Mouse (Mus musculus): Measurements from ENCODE around the gene Kirrel3. TPM values are rescaled to one million over a fixed set of nuclear protein-coding genes. Genes with fewer than 3 reads are reported as not detected.

Gene Kirrel3
- total RNA-seq, 2 experiments from 2014 or later = 0.61 to 0.77 TPM

GRCm38 (mm10) chr9:34483236-34483635 lies 2.5 kb upstream of the Kirrel3 start:
- H3K4me3 ChIP-seq = no peak overlapping the region
- DNase-seq = no peak
- no peak overlapping the region for H3K27ac ChIP-seq
- TF ChIP-seq CTCF (IDR thresholded peaks at IDR 0.05) = no peak
- intact Hi-C loops (cut with DNase I) = no loop called here

DNA sequence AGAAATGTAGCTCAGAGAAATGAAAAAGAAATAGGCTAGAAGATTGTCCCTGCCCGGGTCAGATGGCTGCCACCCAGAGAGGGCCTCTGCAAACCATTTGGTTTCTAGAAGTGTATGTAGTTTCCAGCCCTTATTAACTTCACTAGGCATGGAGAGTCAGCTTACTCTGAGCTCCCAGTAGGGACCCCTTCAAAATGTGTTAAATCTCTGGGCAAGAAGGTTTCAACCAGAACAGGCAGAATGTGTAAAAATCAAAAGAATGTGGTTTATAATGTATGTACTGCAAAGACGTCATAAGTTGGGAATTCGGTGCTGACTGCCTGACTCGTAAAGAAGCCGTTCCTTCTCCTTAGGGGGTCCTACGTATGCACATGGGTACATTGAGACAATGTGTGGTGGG lies 1.0 kb upstream of the Kirrel3 start:
- no peak for TF ChIP-seq CTCF (IDR thresholded peaks at IDR 0.05)
- intact Hi-C loops (cut with DNase I) = no loop called here
- Histone ChIP-seq H3K27ac (no peak overlapping the region), H3K4me3 (no peak overlapping the region)
- no peak for DNase-seq

DNA sequence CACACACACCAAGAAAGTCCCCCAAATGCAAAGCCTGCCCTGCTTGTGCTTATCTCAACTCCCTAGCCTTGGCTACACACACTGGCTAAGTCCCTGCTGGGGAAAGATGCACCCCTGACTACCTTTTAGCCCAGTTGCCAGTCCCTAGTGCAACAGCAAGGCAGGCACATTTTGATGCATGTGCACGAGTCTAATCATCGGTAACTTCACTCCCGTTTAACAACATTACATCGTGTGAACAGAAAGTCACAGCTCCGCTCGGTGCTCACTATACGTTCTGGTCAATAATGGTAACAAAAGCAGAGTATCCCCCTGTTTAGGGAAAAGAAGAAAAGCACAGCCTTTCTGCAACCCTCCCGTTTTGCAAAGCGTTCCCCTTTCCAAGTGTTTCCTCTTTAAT lies 2.6 kb downstream of the Kirrel3 start:
- TF ChIP-seq CTCF (IDR thresholded peaks at IDR 0.05) = no peak
- Histone ChIP-seq H3K4me3 (peak overlapping the region; percentile 75), H3K27ac (no peak overlapping the region; the same call in 1 of the 2 replicates)
- DNase-seq = no peak
- intact Hi-C loops (cut with DNase I) = no loop called here

DNA sequence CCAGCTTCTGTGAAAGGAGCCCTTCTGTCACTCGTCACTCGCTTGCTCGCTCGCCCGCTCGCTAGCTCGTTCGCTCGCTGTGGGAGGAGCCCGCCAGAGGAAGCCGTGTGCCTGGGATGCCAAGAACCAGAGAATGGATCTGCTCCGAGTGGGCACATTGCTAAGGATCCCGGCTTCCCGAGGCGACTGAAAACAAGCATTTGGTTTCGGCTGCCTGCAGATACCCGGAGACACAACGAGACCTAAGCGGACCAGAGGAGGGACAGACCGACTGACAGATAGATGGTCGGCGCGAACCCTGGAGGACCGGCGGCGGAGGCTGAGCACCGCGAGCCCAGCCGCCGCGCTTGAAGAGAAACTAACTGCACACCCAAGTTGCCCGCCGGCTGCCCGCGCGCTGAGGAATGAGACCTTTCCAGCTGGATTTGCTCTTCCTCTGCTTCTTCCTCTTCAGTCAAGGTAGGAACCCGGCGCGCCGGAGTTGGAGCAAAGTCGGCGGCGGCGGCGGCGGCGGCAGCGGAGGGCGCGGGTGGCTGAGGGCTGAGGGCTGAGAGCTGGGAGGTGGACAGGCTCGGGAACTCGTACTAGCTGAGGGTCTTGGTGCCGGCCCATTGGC lies 3.1 kb downstream of the Kirrel3 start:
- Histone ChIP-seq H3K4me3 (peak overlapping the region; percentile 75), H3K27ac (peak overlapping the region; percentile 46; the same call in 1 of the 2 replicates)
- intact Hi-C loops (cut with DNase I) = no loop called here
- TF ChIP-seq CTCF (IDR thresholded peaks at IDR 0.05) = no peak
- DNase-seq = peak; percentile 50

DNA sequence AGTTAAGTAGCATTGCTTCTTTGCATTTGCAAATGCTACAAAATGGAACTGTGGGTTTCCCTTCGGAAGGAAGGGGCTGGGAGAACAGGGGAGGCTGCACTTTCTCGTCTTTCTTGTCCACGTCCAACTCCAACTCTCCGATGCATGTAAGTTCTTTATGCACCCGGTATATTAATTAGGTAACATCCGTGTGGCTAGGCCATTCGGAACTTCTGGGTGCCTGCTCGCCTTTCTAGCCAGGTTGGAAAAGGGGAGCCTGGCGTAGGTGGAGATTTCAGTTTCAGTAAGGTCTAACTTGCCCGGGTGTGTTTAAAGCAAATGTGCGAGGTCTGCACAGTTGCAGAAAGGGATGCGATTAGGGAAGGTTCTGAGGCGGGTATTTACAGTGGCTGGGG lies 3.6 kb downstream of the Kirrel3 start:
- peak overlapping the region; percentile 46; the same call in 1 of the 2 replicates for H3K27ac ChIP-seq
- no peak for TF ChIP-seq CTCF (IDR thresholded peaks at IDR 0.05)
- DNase-seq = no peak
- H3K4me3 ChIP-seq = peak overlapping the region; percentile 75
- intact Hi-C loops (cut with DNase I) = no loop called here

- TF ChIP-seq CTCF (IDR thresholded peaks at IDR 0.05) = no peak
- DNase-seq = no peak
- H3K27ac ChIP-seq = no peak overlapping the region
- H3K4me3 ChIP-seq = peak overlapping the region; percentile 75
- intact Hi-C loops (cut with DNase I) = loop anchor here (10.0 kb wide), 2 partner anchors 465 to 675 kb away; no protein-coding TSS in a partner anchor
Observed at GRCm38 (mm10) chr9:34489760-34490159, 4.1 kb downstream of the Kirrel3 start.

DNA sequence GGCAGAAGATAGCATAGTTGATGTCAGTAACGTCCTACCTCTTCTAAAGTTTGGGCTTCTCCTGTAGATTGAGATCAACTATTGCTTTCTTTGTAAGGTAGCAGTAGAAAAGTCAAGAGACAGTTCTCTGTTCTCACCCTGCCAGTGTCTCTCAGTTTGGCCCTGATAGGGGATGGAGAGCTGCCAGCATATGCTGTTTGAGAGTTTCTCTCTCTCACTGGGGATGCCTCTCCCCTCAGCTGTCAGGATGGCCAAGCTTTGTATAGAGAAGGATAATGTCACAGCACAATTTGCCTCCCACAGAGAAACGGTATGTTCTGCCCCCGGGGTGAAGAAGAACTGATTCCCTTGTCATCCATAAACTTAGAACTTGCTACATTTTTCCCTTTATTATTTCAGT lies 6.4 kb downstream of the Kirrel3 start:
- intact Hi-C loops (cut with DNase I) = loop anchor here (10.0 kb wide), 2 partner anchors 463 to 673 kb away; no protein-coding TSS in a partner anchor
- DNase-seq = no peak
- H3K4me3 ChIP-seq = no peak overlapping the region
- no peak for TF ChIP-seq CTCF (IDR thresholded peaks at IDR 0.05)
- H3K27ac ChIP-seq = no peak overlapping the region

DNA sequence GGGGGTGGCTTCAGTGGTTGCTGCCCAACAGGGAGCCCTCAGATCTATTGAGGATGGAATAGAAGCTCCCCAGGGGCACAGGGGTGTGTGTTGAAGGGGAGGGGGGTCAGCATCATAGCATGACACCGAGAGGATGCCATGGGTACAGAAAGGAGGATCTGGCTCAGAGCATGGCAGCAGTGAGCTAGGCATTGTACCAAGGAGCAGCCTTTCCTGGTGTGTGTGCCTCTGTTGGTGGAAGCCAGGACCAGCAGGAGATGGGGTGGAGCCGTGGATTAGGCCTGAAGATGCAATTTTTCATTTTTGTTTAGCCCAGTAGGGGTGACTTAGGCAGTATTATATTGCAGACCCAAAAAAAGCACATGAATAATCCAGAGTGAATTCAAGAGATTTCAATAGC lies 7.9 kb downstream of the Kirrel3 start:
- no peak for TF ChIP-seq CTCF (IDR thresholded peaks at IDR 0.05)
- no peak for DNase-seq
- intact Hi-C loops (cut with DNase I) = loop anchor here (10.0 kb wide), 2 partner anchors 461 to 671 kb away; no protein-coding TSS in a partner anchor
- H3K4me3 ChIP-seq = no peak overlapping the region
- H3K27ac ChIP-seq = no peak overlapping the region

- TF ChIP-seq CTCF (IDR thresholded peaks at IDR 0.05) = no peak
- DNase-seq = no peak
- intact Hi-C loops (cut with DNase I) = loop anchor here (2.0 to 10.0 kb wide), 4 partner anchors 255 to 667 kb away; no protein-coding TSS in a partner anchor
- no peak overlapping the region for H3K4me3 ChIP-seq
- no peak overlapping the region for H3K27ac ChIP-seq
Observed at GRCm38 (mm10) chr9:34498126-34498525, 12.4 kb downstream of the Kirrel3 start.

DNA sequence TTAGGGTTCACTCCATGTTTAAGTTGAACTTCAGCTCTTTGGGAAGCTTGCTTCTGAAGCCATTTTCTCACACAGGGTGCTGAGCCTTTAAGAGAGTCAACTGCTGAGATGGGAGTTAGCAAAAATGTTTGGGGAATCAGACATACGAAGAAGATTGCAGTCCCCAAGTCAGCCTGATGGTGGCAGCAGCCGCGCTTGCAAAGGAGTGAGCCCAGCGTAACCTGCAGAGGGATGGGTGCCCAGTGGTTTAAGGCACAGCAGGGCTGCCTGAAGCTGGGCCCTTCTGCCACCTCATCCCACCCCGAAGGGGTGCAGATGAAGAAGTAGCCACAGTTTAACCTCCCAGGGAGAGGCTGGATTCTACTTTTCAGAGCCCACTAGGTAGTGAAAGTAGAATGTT lies 13.0 kb downstream of the Kirrel3 start:
- intact Hi-C loops (cut with DNase I) = loop anchor here (2.0 to 10.0 kb wide), 4 partner anchors 254 to 666 kb away; no protein-coding TSS in a partner anchor
- Histone ChIP-seq H3K4me3 (no peak overlapping the region), H3K27ac (no peak overlapping the region)
- peak; percentile 76 for DNase-seq
- peak; percentile 91 for TF ChIP-seq CTCF (IDR thresholded peaks at IDR 0.05)

DNA sequence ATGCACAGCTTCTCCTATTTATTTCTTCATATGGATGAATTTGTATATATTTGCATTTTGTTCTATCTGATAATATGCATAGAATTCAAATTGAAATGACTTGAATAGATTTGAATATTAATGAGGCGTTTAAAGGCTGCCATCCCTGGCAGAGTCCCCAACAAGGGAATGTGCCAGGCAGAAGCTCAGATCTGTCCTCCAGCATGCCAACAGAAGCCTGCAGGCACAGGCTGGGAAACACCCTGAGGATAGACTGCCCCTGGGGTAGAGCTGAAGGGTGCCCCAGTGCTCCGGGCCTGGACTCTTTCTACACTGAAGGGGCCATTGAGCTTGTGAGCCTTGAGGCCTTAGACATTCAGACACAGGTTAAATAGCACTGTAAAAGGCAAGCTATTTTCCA lies 21.5 kb downstream of the Kirrel3 start:
- no peak for DNase-seq
- Histone ChIP-seq H3K4me3 (no peak overlapping the region), H3K27ac (no peak overlapping the region)
- intact Hi-C loops (cut with DNase I) = no loop called here
- no peak for TF ChIP-seq CTCF (IDR thresholded peaks at IDR 0.05)

- intact Hi-C loops (cut with DNase I) = no loop called here
- TF ChIP-seq CTCF (IDR thresholded peaks at IDR 0.05) = no peak
- Histone ChIP-seq H3K27ac (no peak overlapping the region), H3K4me3 (no peak overlapping the region)
- no peak for DNase-seq
Observed at GRCm38 (mm10) chr9:34518861-34519260, 33.2 kb downstream of the Kirrel3 start.

DNA sequence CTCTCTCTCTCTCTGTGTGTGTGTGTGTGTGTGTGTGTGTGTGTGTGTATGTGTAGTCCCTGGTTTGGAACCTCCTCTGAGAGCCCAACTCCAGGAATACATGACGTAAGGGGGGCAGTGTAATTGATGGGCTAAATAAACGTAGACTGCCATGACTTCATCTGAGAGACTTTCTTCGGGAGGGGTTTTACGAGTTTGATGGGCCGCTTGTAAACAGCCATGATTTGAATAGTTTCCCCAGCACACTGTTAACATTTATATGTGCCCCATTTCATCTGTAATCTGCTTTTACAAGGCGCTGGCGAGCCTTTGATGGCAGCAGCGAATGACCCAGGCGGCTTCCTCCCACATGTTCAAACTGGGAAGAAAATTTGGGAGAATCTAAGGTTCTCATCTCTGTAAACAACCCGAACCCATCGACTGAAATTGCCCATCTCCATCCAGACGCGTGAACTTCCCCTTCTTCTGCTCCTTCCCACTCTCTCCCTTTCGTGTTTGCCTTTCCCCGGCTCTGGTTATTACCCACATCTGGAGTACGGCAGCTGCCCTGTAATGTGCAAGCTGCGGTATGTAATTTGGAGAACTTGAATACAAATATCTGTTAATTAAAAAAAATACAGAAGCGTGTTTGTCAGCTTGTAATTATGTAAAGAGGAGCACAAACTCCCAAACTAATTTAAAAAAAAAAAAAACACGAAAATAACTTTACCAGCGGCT lies 34.7 kb downstream of the Kirrel3 start:
- TF ChIP-seq CTCF (IDR thresholded peaks at IDR 0.05) = no peak
- intact Hi-C loops (cut with DNase I) = no loop called here
- no peak for DNase-seq
- Histone ChIP-seq H3K4me3 (no peak overlapping the region), H3K27ac (no peak overlapping the region)
